Mouse (Mus musculus) megakaryocyte progenitor cell, adult 5-6 weeks (primary cell): ENCODE results near the gene Emc9. TPM values are rescaled to one million over a fixed set of nuclear protein-coding genes. Genes with fewer than 3 reads are reported as not detected.

Source experiments
- ATAC-seq: replicated peaks from 2 replicates; pipeline ENCODE4 v1.8.0; 2016; ENCODE audit warnings: mild to moderate bottlenecking, moderate TSS enrichment, inconsistent platforms; ENCODE audit not compliant: poor library complexity
- total RNA-seq, 2 experiments: library from RNA; stranded (forward) in 1 of 2; stranded (reverse) in 1 of 2; fragments of 157-497, 149-512 nt in 1 of 2; fragments of 200-1000 nt in 1 of 2; gene quantifications; 2 replicates each; pipeline versions ENCODE4 v1.2.3 to v1.2.4; 2015 to 2017

The Emc9 gene
- total RNA-seq, 2 experiments from 2014 or later: 5.5 to 6.9 TPM

DNA sequence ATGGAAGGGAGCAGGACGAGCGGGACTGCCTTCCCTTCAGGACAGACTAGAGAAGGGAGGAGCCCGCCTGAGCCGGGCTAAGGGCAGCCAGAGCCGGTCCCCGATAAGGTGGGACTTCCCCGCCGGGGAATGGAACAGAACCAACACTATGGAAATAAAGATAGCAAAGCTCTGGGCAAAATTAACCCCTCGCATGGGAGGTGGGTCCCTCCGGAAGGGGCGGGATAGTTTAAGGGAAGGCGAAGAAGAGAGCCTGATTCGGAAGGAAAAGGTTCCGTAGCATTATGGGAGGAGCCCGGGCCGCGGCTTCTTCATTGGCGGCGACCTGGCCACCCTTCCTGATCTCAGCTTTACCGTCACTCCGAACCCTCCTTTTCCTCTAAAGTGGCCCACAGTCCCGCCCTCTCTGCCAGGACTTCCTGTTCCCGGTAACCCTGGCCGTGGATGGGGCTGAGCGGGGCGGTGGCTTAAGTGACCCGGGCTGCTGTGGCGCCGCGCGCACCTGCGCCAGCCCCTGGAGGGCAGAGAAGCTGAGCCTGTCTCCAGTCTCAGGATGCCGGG is 6.3 kb upstream of the Emc9 start, which contains the start of gene Rnf31:
Rnf31 (plus strand) TSS at position 378 of the 561 bp plus-strand sequence.
- ATAC-seq: peak; percentile 82

DNA sequence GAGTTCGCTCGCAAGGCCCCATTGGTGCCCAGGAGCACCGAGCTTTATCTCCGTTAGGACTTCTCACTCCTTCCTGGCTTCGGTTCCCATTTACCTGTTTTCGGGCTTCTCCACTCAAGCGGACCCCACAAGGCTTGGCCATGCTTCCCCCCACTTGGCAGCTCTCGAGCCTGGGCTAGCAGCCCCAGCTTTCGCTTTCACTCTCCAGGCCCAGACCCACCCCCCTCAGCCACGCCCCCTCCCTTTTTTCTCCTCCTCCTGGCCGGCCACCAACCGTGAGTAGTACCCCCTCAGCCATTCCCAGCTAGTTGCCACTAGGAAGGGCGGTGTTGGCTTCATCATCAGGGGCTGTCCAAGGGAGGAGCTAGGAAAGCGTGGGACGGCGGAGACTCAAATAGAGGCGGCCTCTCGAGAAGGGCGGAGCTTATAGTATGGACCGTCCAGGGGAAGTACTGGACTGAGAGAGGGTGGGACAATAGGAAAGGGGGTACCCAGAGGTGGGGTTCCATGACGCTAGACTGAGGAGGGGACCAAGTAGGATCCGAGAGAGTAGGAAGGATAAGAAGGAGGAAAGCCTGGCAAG is 5.7 kb upstream of the Emc9 start, which contains the start of gene Psme2:
Psme2 (minus strand) TSS at position 366 of the 583 bp plus-strand sequence.
- ATAC-seq: peak; percentile 72

DNA sequence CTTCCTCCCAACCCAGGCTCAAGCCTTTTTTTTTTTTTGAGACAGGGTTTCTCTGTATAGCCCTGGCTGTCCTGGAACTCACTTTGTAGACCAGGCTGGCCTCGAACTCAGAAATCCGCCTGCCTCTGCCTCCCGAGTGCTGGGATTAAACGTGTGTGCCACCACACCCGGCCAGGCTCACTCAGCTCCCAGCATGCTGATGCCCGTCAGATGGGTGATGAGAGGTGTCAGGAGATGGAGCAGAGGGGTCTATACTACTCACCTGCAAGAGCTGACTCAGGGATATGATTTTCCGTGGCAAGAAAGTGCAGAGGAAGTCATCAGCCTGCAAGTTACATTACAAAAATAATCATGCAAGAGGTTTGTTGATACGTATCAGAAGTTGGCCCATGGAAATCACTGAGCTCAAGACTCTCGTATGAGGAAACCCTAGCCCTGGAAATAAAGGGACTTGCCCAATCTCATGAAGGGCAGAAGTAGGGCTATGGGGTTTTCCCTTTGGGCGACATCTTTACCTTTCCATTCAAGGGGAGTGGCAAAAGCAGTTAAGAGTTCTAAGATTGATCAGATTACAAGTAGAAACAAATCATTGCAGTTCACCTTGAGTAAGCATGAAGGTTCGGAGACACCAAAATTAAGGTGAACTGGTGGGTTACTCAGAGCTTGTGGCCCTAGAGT is 4.8 kb upstream of the Emc9 start:
- ATAC-seq: no peak

DNA sequence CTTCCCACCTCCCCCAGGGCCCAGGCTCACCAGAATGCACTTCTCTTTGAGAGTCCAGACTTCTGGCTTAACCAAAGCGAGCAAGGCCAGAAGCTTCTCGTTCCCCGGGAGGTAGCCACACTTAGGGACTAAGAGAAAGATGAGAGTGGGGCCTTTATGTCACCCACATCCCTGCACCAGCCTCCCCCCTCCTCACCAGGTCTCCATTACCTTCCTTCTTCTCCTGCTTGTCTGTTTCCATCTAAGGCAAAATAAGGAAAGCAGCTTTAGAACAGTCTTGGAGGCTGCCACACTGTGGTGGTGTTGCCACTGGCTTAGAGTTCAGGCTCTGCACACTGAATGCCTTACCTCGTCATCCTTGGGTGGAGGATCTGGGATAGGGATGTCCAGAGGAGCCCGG is 4.2 kb upstream of the Emc9 start:
- ATAC-seq: no peak

DNA sequence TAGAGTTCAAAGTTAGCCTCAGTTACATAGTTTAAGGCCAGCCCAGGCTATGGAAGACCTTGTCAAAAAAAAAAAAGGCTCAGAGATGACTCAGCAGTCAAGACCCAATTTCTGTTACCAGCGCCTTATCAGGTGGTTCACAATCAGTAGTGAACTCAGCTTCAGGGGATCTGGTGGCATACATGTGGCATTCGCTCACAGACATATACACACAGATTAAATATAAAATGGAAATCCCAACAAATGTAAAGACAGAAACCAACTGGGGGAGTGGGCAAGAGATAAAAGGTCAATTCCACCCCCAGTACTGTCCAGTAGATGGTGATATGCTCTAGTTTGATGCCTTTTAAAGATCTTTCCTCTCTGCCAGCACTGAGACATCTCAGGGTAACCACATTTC is 1.0 kb upstream of the Emc9 start:
- peak; percentile 36 for ATAC-seq

DNA sequence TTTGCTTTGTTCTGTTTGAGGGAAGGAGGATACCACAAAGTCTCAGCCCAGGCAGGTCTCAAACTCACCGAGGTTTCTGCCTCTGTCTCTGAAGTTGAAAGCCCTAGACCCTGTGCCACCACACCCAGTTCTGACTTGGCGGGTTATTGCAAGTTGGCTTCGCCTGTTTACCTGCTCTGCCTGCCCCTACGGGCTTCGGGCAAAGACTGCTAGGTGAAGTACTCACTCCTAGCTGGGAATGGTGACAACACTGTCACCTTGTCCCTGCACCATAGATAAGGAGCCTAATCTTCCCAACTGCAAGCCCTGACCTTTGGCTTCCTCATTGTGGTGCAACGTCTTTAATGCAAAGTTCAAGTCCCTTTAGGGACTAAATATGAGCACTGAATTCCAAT is 461 bp upstream of the Emc9 start:
- ATAC-seq: peak; percentile 10; the same call in 1 of the 2 replicates

DNA sequence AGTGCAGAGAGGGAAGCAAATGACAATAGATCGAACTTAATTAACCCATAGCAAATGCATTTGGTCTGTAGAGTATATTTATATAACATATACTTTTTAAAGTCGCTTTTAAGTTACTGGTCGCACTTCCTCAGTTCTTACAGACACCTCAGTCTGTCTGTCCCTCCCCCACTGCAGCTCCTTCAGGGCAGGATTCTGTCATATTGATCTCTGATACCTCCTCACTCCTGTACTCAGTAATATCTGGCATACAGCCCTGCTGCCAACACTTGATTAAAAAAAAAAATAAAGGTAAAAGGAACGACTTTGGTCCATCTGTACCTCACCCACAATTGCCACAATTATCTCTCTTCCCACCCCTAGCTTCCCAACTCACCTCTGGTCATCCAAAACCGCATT is 800 bp downstream of the Emc9 start:
- ATAC-seq: no peak

DNA sequence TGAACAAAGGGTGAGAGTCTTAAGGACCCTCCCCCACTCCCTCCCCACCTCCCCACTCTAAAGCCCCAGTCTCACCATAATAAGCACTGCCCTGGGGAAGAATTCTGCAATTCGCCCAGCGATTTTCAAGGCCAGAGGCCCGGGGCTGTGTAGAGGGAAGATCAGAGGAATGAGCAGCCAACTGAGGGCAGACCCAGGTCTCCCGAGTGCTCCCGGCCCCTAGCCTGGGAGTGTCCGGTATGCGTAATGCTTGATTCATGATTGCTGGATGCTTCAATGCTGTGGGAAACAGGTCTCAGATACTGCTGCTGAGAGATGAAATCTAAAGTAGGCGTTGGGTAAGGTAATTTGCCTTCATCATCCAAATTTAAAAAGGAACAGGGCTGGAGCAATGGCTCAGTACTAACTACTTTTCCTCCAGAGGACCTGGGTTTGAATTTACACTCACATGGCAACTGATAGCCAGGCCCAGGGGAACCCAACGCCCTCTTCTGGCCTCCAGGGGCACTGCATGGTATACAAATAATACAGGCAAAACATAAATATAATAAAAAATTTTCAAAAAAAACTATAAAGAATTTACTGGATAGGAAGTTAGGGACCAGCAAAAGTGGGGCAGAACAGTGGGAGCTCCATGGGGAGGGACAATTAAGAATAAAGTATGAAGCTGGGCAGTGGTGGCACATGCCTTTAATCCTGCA is 3.0 kb downstream of the Emc9 start:
- no peak for ATAC-seq

DNA sequence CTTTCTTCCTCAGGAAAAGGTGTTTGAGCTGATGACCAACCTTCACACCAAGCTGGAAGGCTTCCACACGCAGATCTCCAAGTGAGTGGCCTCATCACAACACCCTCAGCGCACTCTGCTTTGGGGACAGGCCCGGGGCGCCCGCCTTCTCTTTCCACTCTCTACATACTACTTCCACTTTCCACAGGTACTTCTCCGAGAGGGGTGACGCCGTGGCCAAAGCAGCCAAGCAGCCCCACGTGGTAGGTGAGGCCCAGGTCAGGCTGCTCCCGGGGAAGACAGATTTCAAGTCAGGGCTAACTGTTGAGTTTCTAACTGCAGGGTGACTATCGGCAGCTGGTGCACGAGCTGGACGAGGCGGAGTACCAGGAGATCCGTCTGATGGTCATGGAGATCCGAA is 4.4 kb downstream of the Emc9 start:
- ATAC-seq: no peak

DNA sequence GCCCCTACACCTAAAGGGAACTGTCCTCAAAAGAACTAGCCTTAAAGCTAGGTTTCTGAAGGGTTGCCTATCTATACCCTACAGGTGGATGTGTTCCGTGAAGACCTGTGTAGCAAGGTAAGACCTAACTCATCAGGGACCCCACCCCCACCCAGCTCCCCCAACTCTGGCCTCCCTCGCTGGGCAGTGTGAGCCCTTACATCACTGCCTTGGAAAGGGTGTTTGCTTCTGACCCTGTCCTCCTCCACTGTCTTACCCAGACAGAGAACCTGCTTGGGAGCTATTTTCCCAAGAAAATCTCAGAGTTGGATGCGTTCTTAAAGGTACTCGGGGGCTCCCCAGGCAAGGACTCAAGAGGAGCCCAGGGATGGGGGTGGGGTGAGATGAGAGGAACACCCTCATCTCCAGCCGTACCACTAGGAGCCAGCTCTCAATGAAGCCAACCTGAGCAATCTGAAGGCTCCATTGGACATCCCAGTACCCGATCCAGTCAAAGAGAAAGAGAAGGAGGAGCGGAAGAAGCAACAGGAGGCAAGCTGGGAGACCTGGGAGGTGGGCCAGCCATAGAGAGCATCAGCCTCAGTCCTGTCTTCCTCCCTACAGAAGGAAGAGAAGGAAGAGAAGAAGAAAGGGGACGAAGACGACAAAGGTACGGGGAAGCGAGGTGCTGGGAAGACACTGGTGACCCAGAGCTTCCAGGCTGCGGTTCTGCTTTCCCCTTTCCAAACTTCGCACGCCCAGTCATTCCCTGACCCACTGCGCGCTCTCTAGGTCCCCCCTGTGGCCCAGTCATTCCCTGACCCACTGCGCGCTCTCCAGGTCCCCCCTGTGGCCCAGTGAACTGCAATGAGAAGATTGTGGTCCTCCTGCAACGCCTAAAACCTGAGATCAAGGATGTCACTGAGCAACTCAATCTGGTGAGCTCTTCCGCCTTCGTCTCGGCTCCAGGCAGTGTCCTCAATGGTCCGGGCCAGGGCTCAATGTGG is 5.3 kb downstream of the Emc9 start:
- no peak for ATAC-seq

DNA sequence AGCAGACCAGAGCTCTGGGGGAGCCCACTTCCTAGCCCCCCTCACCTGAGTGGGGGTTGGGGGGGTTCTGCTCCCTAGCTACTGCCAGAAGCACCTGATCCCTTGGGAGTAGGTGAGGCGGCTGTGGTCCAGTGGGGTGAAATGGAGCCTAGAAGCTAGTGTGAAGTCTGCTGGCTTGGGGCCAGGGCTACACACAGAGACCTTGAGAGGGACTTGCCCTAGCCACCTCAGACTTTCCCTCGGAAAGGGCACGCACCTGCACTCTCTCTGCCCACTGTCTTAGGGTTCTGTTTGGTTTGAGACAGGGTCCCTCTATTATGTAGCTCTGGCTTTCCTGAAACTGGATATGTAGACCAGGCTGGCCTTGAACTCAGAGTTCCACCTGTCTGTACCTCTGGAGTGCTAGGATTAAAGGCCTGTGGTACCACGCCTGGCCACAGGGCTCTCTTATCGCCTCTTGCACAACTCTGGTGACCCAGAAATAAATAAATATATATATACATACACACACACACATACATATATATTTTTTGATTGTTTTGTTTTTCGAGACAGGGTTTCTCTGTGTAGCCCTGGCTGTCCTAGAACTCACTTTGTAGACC is 6.3 kb downstream of the Emc9 start:
- peak; percentile 54 for ATAC-seq

DNA sequence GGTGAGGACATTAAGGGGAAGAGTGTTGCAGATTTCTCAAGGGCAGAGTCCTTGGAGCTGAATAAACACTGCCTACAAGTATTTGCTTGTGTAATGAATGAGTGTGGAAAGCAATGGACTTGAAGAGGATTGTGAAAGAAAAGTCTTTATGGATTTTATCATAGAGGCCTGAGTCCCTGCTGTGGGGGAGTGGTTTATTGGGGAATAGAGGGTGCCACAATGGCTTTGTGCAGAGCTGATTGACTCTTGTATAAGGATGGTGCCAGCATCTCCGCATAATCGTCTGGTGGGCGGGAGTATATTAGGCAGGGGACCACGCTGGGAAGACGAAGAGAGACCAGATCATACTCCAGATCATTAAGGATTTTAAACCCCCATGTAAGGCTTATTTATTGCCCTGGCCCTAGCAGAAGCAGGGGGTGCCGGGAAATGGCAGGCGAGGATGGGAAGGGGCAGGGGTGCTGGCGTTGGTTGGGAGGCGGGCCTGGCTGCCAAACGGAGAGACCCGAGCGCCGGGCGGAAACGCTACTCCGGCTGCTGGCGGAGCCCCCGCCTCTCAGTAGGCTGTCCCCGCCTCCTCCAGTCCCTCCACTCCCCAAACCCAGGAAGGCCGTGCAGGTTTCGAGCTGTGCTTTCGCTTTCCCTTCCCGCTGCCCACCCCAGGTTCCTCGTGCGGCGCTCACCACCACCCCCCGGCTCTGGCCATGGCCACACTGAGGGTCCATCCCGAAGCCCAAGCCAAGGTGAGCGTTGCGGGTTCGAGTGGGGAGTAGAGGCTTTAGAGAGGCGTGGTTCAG is 7.0 kb downstream of the Emc9 start, which contains the start of gene Psme1:
Psme1 (plus strand) TSS at position 253 of the 797 bp plus-strand sequence.
- peak; percentile 87 for ATAC-seq

DNA sequence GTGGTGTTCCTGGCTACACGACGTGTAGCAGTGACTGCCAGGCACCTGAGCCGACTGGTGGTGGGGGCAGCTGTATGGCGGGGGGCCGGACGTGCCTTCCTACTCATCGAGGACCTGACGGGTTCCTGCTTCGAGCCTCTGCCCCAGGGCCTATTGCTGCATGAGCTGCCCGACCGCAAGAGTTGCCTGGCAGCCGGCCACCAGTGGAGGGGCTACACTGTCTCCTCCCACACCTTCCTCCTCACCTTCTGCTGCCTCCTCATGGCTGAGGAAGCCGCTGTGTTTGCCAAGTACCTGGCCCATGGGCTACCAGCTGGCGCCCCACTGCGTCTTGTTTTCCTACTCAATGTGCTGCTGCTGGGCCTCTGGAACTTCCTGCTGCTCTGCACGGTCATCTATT is 8.7 kb downstream of the Emc9 start:
- ATAC-seq: peak; percentile 13; the same call in 1 of the 2 replicates

DNA sequence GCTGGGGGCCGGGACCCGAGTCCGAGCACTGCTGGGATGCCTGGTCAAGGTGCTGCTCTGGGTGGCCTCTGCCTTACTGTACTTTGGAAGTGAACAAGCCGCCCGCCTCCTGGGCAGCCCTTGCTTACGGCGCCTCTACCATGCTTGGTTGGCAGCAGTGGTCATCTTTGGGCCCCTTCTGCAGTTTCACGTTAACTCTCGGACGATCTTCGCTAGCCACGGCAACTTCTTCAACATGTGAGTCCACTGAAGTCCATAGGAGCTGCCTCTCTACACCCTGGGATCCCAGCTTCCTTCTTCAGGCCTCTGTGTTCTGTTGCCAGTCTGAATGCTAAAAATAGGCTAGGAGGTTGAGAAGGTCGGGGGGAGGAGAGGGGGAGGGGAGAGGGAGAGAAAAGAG is 9.4 kb downstream of the Emc9 start:
- ATAC-seq: no peak

DNA sequence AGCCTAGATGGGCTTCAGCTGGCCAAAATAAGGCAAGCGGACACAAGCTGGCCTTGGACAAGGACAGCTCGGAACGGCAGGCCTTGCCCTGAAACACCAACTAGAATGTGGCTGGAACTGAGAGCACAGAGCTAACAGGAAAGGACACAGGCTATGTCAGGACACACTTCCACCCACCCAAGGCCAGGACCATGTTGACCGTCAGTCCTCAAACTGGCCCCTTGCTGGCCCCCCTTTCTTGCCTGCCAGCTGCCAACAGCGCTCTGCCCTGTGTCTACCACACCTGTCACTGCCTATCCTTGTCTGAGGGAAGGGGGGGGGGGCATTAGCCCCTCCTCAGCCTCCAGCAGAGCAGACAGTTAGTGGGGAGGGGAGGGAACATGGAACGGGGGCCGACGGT is 9.8 kb downstream of the Emc9 start, which contains the start of gene Fitm1:
Fitm1 (plus strand) TSS at position 316 of the 400 bp plus-strand sequence.
- ATAC-seq: no peak

DNA sequence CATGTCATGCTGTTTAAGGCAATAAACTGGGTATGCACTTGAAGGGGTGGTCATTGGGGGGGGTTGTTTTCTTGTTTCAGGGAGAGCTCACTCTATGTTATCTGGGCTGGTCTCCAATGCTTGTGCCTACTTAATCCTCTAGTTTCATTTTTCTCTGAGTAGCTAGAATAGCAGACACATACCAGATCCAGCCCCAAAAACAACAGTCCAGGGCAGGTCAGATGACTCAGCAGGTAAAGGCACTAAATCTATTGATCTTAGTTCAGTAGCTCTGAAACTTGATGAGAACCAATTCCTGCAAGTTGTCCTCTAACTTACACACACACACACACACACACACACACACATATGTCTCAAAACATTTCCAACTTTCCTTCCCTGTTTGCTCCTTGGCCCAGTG is 13.3 kb downstream of the Emc9 start:
- no peak for ATAC-seq

DNA sequence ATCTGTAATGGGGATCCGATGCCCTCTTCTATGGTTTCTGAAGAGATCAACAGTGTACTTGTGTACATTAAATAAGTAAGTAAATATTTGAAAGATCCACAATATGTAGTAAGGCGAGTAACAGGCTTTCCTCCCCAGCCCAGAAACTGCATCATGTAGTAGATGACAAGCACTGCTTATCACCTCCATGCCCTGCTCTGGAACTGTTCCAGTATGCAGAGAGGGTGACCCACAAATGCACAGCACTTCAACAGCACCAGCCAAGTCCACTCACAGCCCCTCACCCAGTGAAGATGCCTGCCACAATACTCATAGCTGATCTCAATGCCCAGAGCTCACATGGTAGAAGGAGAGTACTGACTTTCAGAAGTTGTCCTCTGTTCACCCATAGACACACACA is 14.5 kb downstream of the Emc9 start:
- ATAC-seq: peak; percentile 50; the same call in 1 of the 2 replicates

DNA sequence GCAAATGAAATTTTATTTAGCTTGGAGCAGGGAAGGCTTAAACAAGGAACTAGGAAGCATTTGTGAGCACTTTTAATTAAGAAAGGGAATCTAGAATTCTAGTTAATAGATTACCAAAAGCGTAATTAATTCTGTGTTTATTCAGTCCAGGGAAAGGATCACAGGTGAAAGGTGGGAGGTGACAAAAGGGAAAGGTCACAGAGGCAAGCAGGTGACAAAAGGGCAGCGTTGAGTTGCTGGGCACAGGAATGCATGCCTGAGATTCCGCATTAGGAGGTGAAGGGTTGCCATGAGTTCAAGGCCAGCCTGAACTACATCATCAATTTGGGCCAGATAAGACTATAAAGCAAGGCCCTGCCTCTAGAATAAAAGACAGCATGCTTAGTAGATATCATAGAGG is 17.6 kb downstream of the Emc9 start:
- no peak for ATAC-seq

DNA sequence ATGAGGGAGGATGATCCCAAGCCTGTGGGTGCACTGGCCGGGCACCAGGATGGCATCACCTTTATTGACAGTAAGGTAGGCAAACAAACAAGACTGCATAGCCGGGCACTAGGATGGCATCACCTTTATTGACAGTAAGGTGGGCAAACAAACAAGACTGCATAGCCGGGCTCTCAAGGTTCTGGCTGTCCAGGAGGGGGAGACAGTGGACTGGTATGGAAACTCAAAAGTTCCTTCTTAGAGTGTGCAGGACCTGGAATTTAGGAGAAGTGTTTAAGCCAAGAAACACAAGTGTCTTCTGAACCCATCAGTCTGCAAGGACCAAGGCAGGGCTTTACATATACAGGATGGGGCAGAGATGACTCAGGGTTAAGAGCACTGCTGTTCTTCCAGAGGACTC is 19.4 kb downstream of the Emc9 start:
- ATAC-seq: no peak
